Mouse (Mus musculus) embryonic facial prominence, embryonic 15.5 days (tissue): ENCODE measurements around the gene Agap3. TPM values are rescaled to one million over a fixed set of nuclear protein-coding genes. Genes with fewer than 3 reads are reported as not detected.

Experiments used
- ATAC-seq: fragments of 200-750 bp; cut with Nextera tagmentation; 2 replicates; pipeline ENCODE4 v1.8.0; 2017; ENCODE audit warnings: low read depth, moderate TSS enrichment; ENCODE audit not compliant: insufficient number of reproducible peaks, low FRiP score, low TSS enrichment
- H3K27ac ChIP-seq: fragments of 300-500 bp; sonication (generic); replicated peaks from 2 replicates; pipeline ENCODE4 v1.5.1; 2015; ENCODE audit warnings: mild to moderate bottlenecking, inconsistent platforms
- H3K27me3 ChIP-seq: fragments of 300-500 bp; sonication (generic); 2 replicates; pipeline ENCODE4 v1.6.1; 2015; ENCODE audit warnings: inconsistent platforms
- H3K36me3 ChIP-seq: fragments of 300-500 bp; sonication (generic); 2 replicates; pipeline ENCODE4 v1.6.1; 2015; ENCODE audit warnings: mild to moderate bottlenecking, inconsistent platforms
- H3K4me1 ChIP-seq: fragments of 300-500 bp; sonication (generic); 2 replicates; pipeline ENCODE4 v1.6.1; 2015; ENCODE audit warnings: inconsistent platforms
- H3K4me2 ChIP-seq: fragments of 300-500 bp; sonication (generic); replicated peaks from 2 replicates; pipeline ENCODE4 v1.6.1; 2015; ENCODE audit warnings: mild to moderate bottlenecking, inconsistent platforms
- H3K4me3 ChIP-seq: fragments of 300-500 bp; sonication (generic); replicated peaks from 2 replicates; pipeline ENCODE4 v1.5.1; 2015; ENCODE audit warnings: mild to moderate bottlenecking, inconsistent platforms
- H3K9ac ChIP-seq: fragments of 300-500 bp; sonication (generic); 2 replicates; pipeline ENCODE4 v1.6.1; 2015; ENCODE audit warnings: inconsistent platforms
- H3K9me3 ChIP-seq: fragments of 300-500 bp; sonication (generic); replicated peaks from 2 replicates; pipeline ENCODE4 v1.6.1; 2016; ENCODE audit warnings: inconsistent platforms
- WGBS: fragments of 180-500 bp; shearing (Covaris S2); methylation state at CpG from one replicate; pipeline ENCODE4 v1.1.7; 2015; 5-methylcytosine and 5-hydroxymethylcytosine counted together
- polyA plus RNA-seq: library from polyadenylated mRNA; unstranded; fragments of >200 nt; fragmentation: Nextera tagmentation; extraction: Ambion mirVana; gene quantifications from 2 replicates; pipeline ENCODE4 v1.2.1, GENCODE M21; 2015

The Agap3 gene
- polyA plus RNA-seq, 1 experiment from 2014 or later, result 45.0 TPM

DNA sequence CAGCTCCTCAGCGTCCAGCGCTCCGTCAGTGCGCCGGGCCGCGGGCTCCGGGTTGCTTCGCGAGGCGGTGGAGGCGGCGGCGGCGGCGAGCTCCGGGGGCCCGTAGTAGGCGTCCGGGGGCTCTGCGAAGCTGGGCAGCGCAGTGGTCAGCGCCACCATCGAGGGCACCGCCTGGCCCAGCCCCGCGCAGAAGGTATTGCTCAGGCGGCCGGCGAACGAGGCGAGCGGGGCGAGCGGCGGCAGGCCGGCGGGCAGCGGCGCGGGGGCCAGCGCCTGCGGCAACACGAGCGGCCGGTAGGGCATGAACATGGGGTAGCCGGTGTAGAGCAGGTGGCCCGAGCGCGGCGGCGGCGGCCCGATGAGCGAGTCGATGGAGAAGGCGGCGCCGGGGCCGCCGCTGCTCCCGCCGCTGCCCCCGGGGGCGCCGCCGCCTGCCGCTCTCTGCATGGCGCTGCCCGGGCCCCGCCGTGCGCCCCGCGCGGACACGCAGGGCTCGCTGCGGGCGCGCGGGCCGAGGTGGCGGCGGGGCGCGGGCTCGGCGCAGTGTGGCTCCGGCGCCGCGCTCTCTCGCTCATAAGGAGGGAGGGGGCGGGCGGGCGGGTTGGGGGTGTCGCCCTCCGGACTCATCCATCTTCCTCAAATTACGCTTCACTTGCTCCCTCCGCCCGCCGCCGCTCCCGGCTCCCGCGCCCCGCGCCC lies 74.4 kb downstream of the Agap3 start:
- no peaks in the 10 kb centered on the region for H3K36me3 ChIP-seq
- H3K4me1 ChIP-seq, result peaks cover 22% of the 10 kb centered on the region
- H3K27me3 ChIP-seq, result peaks cover 88% of the 10 kb centered on the region
- no peak overlapping the region for H3K27ac ChIP-seq
- no peak overlapping the region for H3K9ac ChIP-seq
- peak overlapping the region; percentile 44 for H3K4me3 ChIP-seq
- peak overlapping the region; percentile 80 for H3K4me2 ChIP-seq
- H3K9me3 ChIP-seq, result no peaks in the 10 kb centered on the region
- no peak for ATAC-seq
- WGBS, result under 1% methylated on average over 67 of the region's 109 CpGs

GRCm38 (mm10) chr5:24526889-24527230 lies 74.9 kb downstream of the Agap3 start, which contains the start of gene Gbx1:
TSS of gene Gbx1 (minus strand) at chr5:24527202.
- Histone ChIP-seq H3K36me3 (no peaks in the 10 kb centered on the region), H3K4me3 (peak within 1 kb of the TSS; percentile 44), H3K9me3 (no peaks in the 10 kb centered on the region), H3K4me1 (peaks cover 22% of the 10 kb centered on the region), H3K9ac (no peak within 1 kb of the TSS), H3K4me2 (peak within 1 kb of the TSS; percentile 80), H3K27ac (no peak within 1 kb of the TSS), H3K27me3 (peaks cover 82% of the 10 kb centered on the region)
- ATAC-seq, result no peak
- 0% methylated on average over 37 of the region's 49 CpGs for WGBS

DNA sequence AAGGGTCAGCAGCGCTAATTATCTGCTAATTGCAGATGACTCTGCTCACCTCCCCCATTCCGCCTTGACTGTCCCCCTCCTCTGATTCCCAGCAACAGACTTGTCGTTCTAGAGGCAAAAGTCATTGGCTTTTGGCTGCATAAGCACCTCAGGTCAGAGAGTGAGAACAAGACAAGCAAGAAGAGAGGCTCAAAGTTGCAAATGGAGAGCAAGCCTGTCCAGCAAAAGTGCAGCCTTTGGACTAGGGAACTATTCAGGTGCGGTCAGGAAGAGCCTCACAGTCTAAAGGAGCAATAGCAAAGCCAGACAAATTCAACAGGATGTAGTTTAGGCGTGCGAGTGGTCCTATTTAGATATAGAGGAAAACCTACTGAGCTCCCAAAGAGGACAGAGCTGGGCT lies 75.8 kb downstream of the Agap3 start:
- Histone ChIP-seq H3K4me1 (peaks cover 22% of the 10 kb centered on the region), H3K27ac (no peak overlapping the region), H3K9me3 (no peaks in the 10 kb centered on the region), H3K36me3 (no peaks in the 10 kb centered on the region), H3K27me3 (peaks cover 73% of the 10 kb centered on the region), H3K9ac (no peak overlapping the region), H3K4me2 (no peak overlapping the region), H3K4me3 (no peak overlapping the region)
- WGBS, result 16% methylated on average over 6 of the region's 6 CpGs
- no peak for ATAC-seq

DNA sequence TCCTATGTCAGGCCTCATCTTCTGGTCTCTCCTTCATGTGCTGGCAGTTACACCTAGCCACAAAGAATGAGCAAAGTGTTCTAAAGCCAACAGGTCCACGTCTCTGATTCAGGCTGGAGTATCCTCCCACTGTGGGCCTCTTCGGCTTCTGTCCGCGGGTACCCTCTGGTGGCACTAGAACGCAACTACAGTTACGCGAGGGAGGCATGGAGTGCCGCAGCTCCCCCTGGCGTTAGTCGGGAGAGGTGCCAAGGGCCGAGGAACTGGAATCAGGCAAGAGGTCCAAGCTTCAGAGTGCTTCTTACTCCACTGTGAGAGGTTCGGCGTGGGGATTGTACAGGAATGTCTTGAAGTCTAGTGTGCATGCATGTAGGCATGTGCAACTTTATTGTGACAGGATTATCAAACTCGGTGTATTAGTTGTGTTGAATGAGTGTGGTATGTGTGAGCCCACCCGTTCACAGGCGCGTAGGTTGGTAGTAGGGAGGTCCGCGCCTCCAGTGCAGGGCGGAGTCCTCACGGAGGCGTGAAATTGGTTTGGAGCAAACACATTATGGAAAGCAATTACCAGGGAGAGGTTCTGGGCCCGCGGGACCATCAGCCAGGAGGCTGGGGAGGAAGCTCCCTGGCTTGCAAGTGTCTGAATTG lies 78.2 kb downstream of the Agap3 start:
- Histone ChIP-seq H3K4me3 (no peak overlapping the region), H3K9me3 (no peaks in the 10 kb centered on the region), H3K27ac (no peak overlapping the region), H3K9ac (no peak overlapping the region), H3K4me2 (no peak overlapping the region), H3K36me3 (no peaks in the 10 kb centered on the region), H3K4me1 (peaks cover 22% of the 10 kb centered on the region), H3K27me3 (peaks cover 49% of the 10 kb centered on the region)
- 17% methylated on average over 24 of the region's 24 CpGs for WGBS
- no peak; the same call in 1 of the 2 replicates for ATAC-seq

- peaks cover 16% of the 10 kb centered on the region; the same call in 1 of the 2 replicates for H3K4me1 ChIP-seq
- no peak for ATAC-seq
- no peaks in the 10 kb centered on the region for H3K36me3 ChIP-seq
- H3K4me3 ChIP-seq, result no peak overlapping the region
- no peak overlapping the region for H3K27ac ChIP-seq
- no peak overlapping the region for H3K9ac ChIP-seq
- peaks cover 18% of the 10 kb centered on the region for H3K27me3 ChIP-seq
- H3K4me2 ChIP-seq, result no peak overlapping the region
- 37% methylated on average over 11 of the region's 11 CpGs for WGBS
- no peaks in the 10 kb centered on the region for H3K9me3 ChIP-seq
These were observed 81.4 kb downstream of the Agap3 start for GRCm38 (mm10) chr5:24533391-24533790.

- Histone ChIP-seq H3K27me3 (peaks cover 9% of the 10 kb centered on the region), H3K4me1 (peaks cover 16% of the 10 kb centered on the region; the same call in 1 of the 2 replicates), H3K4me3 (no peak overlapping the region), H3K4me2 (no peak overlapping the region), H3K36me3 (no peaks in the 10 kb centered on the region), H3K27ac (no peak overlapping the region), H3K9ac (no peak overlapping the region), H3K9me3 (no peaks in the 10 kb centered on the region)
- no peak for ATAC-seq
- WGBS, result 52% methylated on average over 5 of the region's 5 CpGs
These were observed 82.3 kb downstream of the Agap3 start for GRCm38 (mm10) chr5:24534292-24534691.

GRCm38 (mm10) chr5:24535731-24536130 lies 83.8 kb downstream of the Agap3 start:
- H3K4me3 ChIP-seq, result no peak overlapping the region
- no peaks in the 10 kb centered on the region for H3K9me3 ChIP-seq
- no peak for ATAC-seq
- peaks cover 22% of the 10 kb centered on the region for H3K4me1 ChIP-seq
- H3K27ac ChIP-seq, result no peak overlapping the region
- H3K9ac ChIP-seq, result no peak overlapping the region
- WGBS, result 83% methylated on average over 3 of the region's 3 CpGs
- H3K27me3 ChIP-seq, result no peaks in the 10 kb centered on the region
- no peaks in the 10 kb centered on the region for H3K36me3 ChIP-seq
- no peak overlapping the region for H3K4me2 ChIP-seq

GRCm38 (mm10) chr5:24536511-24536910 lies 84.5 kb downstream of the Agap3 start:
- WGBS, result 74% methylated on average over 5 of the region's 5 CpGs
- Histone ChIP-seq H3K4me1 (peaks cover 30% of the 10 kb centered on the region), H3K27me3 (no peaks in the 10 kb centered on the region), H3K36me3 (no peaks in the 10 kb centered on the region), H3K4me2 (no peak overlapping the region), H3K4me3 (no peak overlapping the region), H3K9me3 (no peaks in the 10 kb centered on the region), H3K27ac (no peak overlapping the region), H3K9ac (no peak overlapping the region)
- no peak for ATAC-seq

GRCm38 (mm10) chr5:24537618-24538017 lies 85.6 kb downstream of the Agap3 start:
- Histone ChIP-seq H3K36me3 (no peaks in the 10 kb centered on the region), H3K9ac (no peak overlapping the region), H3K4me1 (peaks cover 31% of the 10 kb centered on the region), H3K4me2 (no peak overlapping the region), H3K27ac (no peak overlapping the region), H3K27me3 (no peaks in the 10 kb centered on the region), H3K4me3 (no peak overlapping the region), H3K9me3 (no peaks in the 10 kb centered on the region)
- no peak for ATAC-seq
- 62% methylated on average over 16 of the region's 16 CpGs for WGBS

GRCm38 (mm10) chr5:24539571-24540296 lies 87.8 kb downstream of the Agap3 start:
- no peak overlapping the region for H3K27ac ChIP-seq
- WGBS, result 77% methylated on average over 22 of the region's 22 CpGs
- no peak overlapping the region for H3K9ac ChIP-seq
- no peak overlapping the region for H3K4me2 ChIP-seq
- H3K9me3 ChIP-seq, result no peaks in the 10 kb centered on the region
- no peak overlapping the region for H3K4me3 ChIP-seq
- H3K36me3 ChIP-seq, result no peaks in the 10 kb centered on the region
- H3K27me3 ChIP-seq, result no peaks in the 10 kb centered on the region
- peaks cover 31% of the 10 kb centered on the region for H3K4me1 ChIP-seq
- no peak for ATAC-seq

GRCm38 (mm10) chr5:24540387-24541143 lies 88.6 kb downstream of the Agap3 start, which contains the start of gene Asb10:
TSS of gene Asb10 (minus strand) at chr5:24540978.
- H3K9ac ChIP-seq, result no peak within 1 kb of the TSS
- H3K4me1 ChIP-seq, result peaks cover 31% of the 10 kb centered on the region
- ATAC-seq, result peak; percentile 37; the same call in 1 of the 2 replicates
- 29% methylated on average over 14 of the region's 14 CpGs for WGBS
- H3K36me3 ChIP-seq, result no peaks in the 10 kb centered on the region
- H3K4me2 ChIP-seq, result peak within 1 kb of the TSS; percentile 30
- no peaks in the 10 kb centered on the region for H3K27me3 ChIP-seq
- H3K4me3 ChIP-seq, result no peak within 1 kb of the TSS
- no peaks in the 10 kb centered on the region for H3K9me3 ChIP-seq
- no peak within 1 kb of the TSS for H3K27ac ChIP-seq
